Mouse (Mus musculus): ENCODE data around the gene Cep57l1. TPM values are rescaled to one million over a fixed set of nuclear protein-coding genes. Genes with fewer than 3 reads are reported as not detected.

Gene Cep57l1
- total and polyA plus RNA-seq, 3 experiments, result 16.7 to 19.2 TPM; not detected in 1

GRCm38 (mm10) chr10:41818036-41818732, 8.5 kb upstream of the Cep57l1 start:
- Histone ChIP-seq H3K4me1 (ENCODE audit: control insufficient read depth in 1 of 2, insufficient read depth in 2 of 2, low read length in 2 of 2) (peaks cover 5 to 21% of the 10 kb centered on the region in 2 experiments), H3K36me3 (ENCODE audit: control insufficient read depth in 1 of 2, insufficient read depth in 2 of 2, low read length in 2 of 2) (peaks cover 0 to 19% of the 10 kb centered on the region in 2 experiments; a peak in 2 of 4 replicates)
- no peak for TF ChIP-seq HCFC1 (IDR thresholded peaks at IDR 0.05; ENCODE audit: low read depth, low read length)
- TF ChIP-seq POLR2AphosphoS5 (IDR thresholded peaks at IDR 0.05; ENCODE audit: borderline replicate concordance, low read depth, low read length), result no peak
- no peak for TF ChIP-seq MYC (IDR thresholded peaks at IDR 0.05; ENCODE audit: low read depth, low read length)

GRCm38 (mm10) chr10:41816516-41816915, 6.8 kb upstream of the Cep57l1 start:
- Histone ChIP-seq H3K27ac (ENCODE audit: control insufficient read depth, low read depth, low read length) (no peak overlapping the region), H3K36me3 (ENCODE audit: control insufficient read depth in 1 of 2, insufficient read depth in 2 of 2, low read length in 2 of 2) (peaks cover 0 to 29% of the 10 kb centered on the region in 2 experiments; a peak in 2 of 4 replicates), H3K9me3 (replicated peaks; ENCODE audit: insufficient read depth, low read length) (no peaks in the 10 kb centered on the region), H3K9ac (ENCODE audit: control insufficient read depth, low read depth, low read length, poor library complexity, severe bottlenecking) (no peak overlapping the region), H3K4me1 (ENCODE audit: control insufficient read depth in 1 of 2, insufficient read depth in 2 of 2, low read length in 2 of 2) (peaks cover 9 to 27% of the 10 kb centered on the region in 2 experiments), H3K79me2 (ENCODE audit: control insufficient read depth, insufficient read depth, low read length, poor library complexity) (peaks cover 11% of the 10 kb centered on the region), H3K4me3 (ENCODE audit: control insufficient read depth in 1 of 2, insufficient read depth in 1 of 2, low read depth in 2 of 2, low read length in 2 of 2) (peak overlapping the region in 1 of 2 experiments; percentile 33; a peak in 1 of 4 replicates), H3K27me3 (ENCODE audit: control insufficient read depth in 1 of 2, insufficient read depth in 2 of 2, low read length in 2 of 2) (no peaks in the 10 kb centered on the region)
- TF ChIP-seq ZNF384 (IDR thresholded peaks at IDR 0.05; ENCODE audit: low read depth, low read length), result peak; percentile 88
- 0 out of 2 replicates have a peak, but pooled peaks have one; percentile 5 for TF ChIP-seq MXI1 (IDR thresholded peaks at IDR 0.05; ENCODE audit: low read depth, low read length)
- TF ChIP-seq MEF2A (IDR thresholded peaks at IDR 0.05; ENCODE audit: extremely low read depth, insufficient replicate concordance, low read depth, low read length, poor library complexity, severe bottlenecking), result peak; percentile 85; the same call in 1 of the 2 replicates
- no peak for TF ChIP-seq NRF1 (IDR thresholded peaks at IDR 0.05; ENCODE audit: insufficient read depth, low read depth, low read length, poor library complexity, severe bottlenecking)
- peak; percentile 66 for DNase-seq (ENCODE audit: low read depth, low spot score)

More at GRCm38 (mm10) chr10:41818036-41818732, 8.5 kb upstream of the Cep57l1 start:
- Histone ChIP-seq H3K9me3 (replicated peaks; ENCODE audit: insufficient read depth, low read length) (no peaks in the 10 kb centered on the region), H3K27me3 (ENCODE audit: control insufficient read depth in 1 of 2, insufficient read depth in 2 of 2, low read length in 2 of 2) (no peaks in the 10 kb centered on the region), H3K9ac (ENCODE audit: control insufficient read depth, low read depth, low read length, poor library complexity, severe bottlenecking) (no peak overlapping the region), H3K4me3 (ENCODE audit: control insufficient read depth in 1 of 2, insufficient read depth in 1 of 2, low read depth in 2 of 2, low read length in 2 of 2) (no peak overlapping the region), H3K27ac (ENCODE audit: control insufficient read depth, low read depth, low read length) (no peak overlapping the region), H3K79me2 (ENCODE audit: control insufficient read depth, insufficient read depth, low read length, poor library complexity) (peaks cover 8% of the 10 kb centered on the region; the same call in 1 of the 2 replicates)
- DNase-seq (ENCODE audit: low read depth, low spot score), result no peak

- TF ChIP-seq UBTF (IDR thresholded peaks at IDR 0.05; ENCODE audit: borderline replicate concordance, insufficient read depth, low read depth, low read length) (no peak), GATA1 (IDR thresholded peaks at IDR 0.05; ENCODE audit: low read depth, low read length) (0 out of 2 replicates have a peak, but pooled peaks have one; percentile 5)
- Histone ChIP-seq H3K4me3 (ENCODE audit: control insufficient read depth in 1 of 2, insufficient read depth in 1 of 2, low read depth in 2 of 2, low read length in 2 of 2) (no peak overlapping the region), H3K9me3 (replicated peaks; ENCODE audit: insufficient read depth, low read length) (no peaks in the 10 kb centered on the region)
These were observed 4.7 kb upstream of the Cep57l1 start for GRCm38 (mm10) chr10:41814305-41814853.

More at GRCm38 (mm10) chr10:41814305-41814853, 4.7 kb upstream of the Cep57l1 start:
- Histone ChIP-seq H3K9ac (ENCODE audit: control insufficient read depth, low read depth, low read length, poor library complexity, severe bottlenecking) (no peak overlapping the region), H3K4me1 (ENCODE audit: control insufficient read depth in 1 of 2, insufficient read depth in 2 of 2, low read length in 2 of 2) (peaks cover 9 to 27% of the 10 kb centered on the region in 2 experiments), H3K27me3 (ENCODE audit: control insufficient read depth in 1 of 2, insufficient read depth in 2 of 2, low read length in 2 of 2) (no peaks in the 10 kb centered on the region), H3K27ac (ENCODE audit: control insufficient read depth, low read depth, low read length) (no peak overlapping the region), H3K79me2 (ENCODE audit: control insufficient read depth, insufficient read depth, low read length, poor library complexity) (peaks cover 18% of the 10 kb centered on the region), H3K36me3 (ENCODE audit: control insufficient read depth in 1 of 2, insufficient read depth in 2 of 2, low read length in 2 of 2) (peaks cover 0 to 29% of the 10 kb centered on the region in 2 experiments; a peak in 2 of 4 replicates)
- DNase-seq (ENCODE audit: low read depth, low spot score), result no peak
